Mouse (Mus musculus): ENCODE results near the gene Sln. TPM values are rescaled to one million over a fixed set of nuclear protein-coding genes. Genes with fewer than 3 reads are reported as not detected.

Sln gene
- total RNA-seq, 2 experiments from 2014 or later, result not detected

- ATAC-seq (replicated peaks; ENCODE audit: low FRiP score, poor library complexity, severe bottlenecking), result no peak
These were observed 49.9 kb downstream of the Sln start for GRCm38 (mm10) chr9:53899836-53900235.

DNA sequence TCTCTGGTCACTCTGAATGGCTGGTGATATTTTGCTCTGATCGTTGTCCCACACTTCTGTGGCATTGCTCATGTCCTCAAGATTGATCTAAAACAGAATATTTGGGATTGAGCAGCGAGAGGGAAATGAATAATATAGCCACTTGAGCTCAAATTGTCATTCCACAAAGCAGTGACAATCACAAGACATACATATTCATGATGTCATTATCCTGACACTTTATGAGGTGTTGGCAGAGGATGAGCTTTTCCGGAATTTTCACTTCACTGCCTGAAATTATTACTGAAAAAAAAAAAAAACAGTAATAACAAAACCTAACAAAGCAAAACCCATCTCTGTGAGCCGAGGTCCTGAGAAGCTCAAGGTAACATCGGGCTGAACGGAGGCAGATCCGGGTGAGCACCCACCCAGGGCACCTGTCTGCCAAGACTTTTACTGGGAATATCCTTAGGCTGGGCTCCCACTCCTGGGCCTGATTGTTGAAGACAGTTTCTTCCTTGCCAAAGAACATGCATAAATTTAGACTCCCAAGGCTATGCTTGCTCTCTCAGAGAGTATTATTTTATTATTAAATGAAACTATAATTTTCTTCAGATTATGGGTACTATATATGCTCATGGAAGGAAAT, 53.4 kb downstream of the Sln start:
- ATAC-seq (replicated peaks; ENCODE audit: low FRiP score, poor library complexity, severe bottlenecking), result no peak

Other genes with a start within 250 kb of the Sln start
- 41.8 and 69.6 TPM in 2 replicates for gene Acat1, start 239.8 kb upstream of the Sln start, total RNA-seq (2015; ENCODE audit: low replicate concordance)
- gene Acat1, start 239.8 kb upstream of the Sln start, total RNA-seq (2017; ENCODE audit: low replicate concordance), result 37.1 and 70.5 TPM in 2 replicates
- gene Cul5, start 180.2 kb upstream of the Sln start, total RNA-seq (2015; ENCODE audit: low replicate concordance), result 16.2 and 17.2 TPM in 2 replicates
- 15.0 and 26.5 TPM in 2 replicates for gene Cul5, start 180.2 kb upstream of the Sln start, total RNA-seq (2017; ENCODE audit: low replicate concordance)
- 2.5 TPM in 1 of 2 replicates, not detected in the other for gene Rab39, start 143.9 kb upstream of the Sln start, total RNA-seq (2015; ENCODE audit: low replicate concordance)
- 0.64 TPM in 1 of 2 replicates, not detected in the other for gene Rab39, start 143.9 kb upstream of the Sln start, total RNA-seq (2017; ENCODE audit: low replicate concordance)
- gene Slc35f2, start 78.6 kb upstream of the Sln start, total RNA-seq (2015; ENCODE audit: low replicate concordance), result not detected in 2 replicates
- not detected in 2 replicates for gene Slc35f2, start 78.6 kb upstream of the Sln start, total RNA-seq (2017; ENCODE audit: low replicate concordance)
- gene Elmod1, start 125.1 kb downstream of the Sln start, total RNA-seq (2015; ENCODE audit: low replicate concordance), result not detected in 2 replicates
- not detected in 2 replicates for gene Elmod1, start 125.1 kb downstream of the Sln start, total RNA-seq (2017; ENCODE audit: low replicate concordance)
- not detected in 2 replicates for gene Tnfaip8l3, start 218.2 kb downstream of the Sln start, total RNA-seq (2015; ENCODE audit: low replicate concordance)
- not detected in 2 replicates for gene Tnfaip8l3, start 218.2 kb downstream of the Sln start, total RNA-seq (2017; ENCODE audit: low replicate concordance)

All from erythroid progenitor cell, adult 5-6 weeks (primary cell).